Mouse (Mus musculus) left cerebral cortex, postnatal 14 days (tissue): ENCODE results near the gene Tomm5. TPM values are rescaled to one million over a fixed set of nuclear protein-coding genes. Genes with fewer than 3 reads are reported as not detected.
"Not testable (repeated sequence)": the region's sequence is repeated elsewhere in the genome, so short reads cannot be mapped to it uniquely, and the experiment has no call there.

ENCODE experiments used
- DNase-seq, 2 experiments: peaks; one replicate each; pipeline ENCODE4 v3.0.0; 2021 to 2022; ENCODE audit warnings: low spot score in 2 of 2, mixed read lengths in 1 of 2
- intact Hi-C: fragments of 180-260 bp; cut with DNase I; formaldehyde crosslinking; loops from one replicate; pipeline ENCODE4 v1.15.1; 2025
- long read RNA-seq, 2 experiments: library from polyadenylated mRNA; stranded (forward); transcript quantifications; one replicate each; pipeline ENCODE4 v2.0.0; 2021
- total RNA-seq, 2 experiments: library from RNA; stranded (reverse); gene quantifications; 2 replicates each; pipeline ENCODE4 v1.2.3; 2021

Gene Tomm5
- 10 to 100 TPM; 68.3 to 76.1 TPM for total RNA-seq
- long read RNA-seq, experiment 1, transcript Tomm5-204 (2 exons, 639 nt): major isoform, 37 of 38 reads
- long read RNA-seq, experiment 1, partial matches to known transcripts: 0 of 38 reads
- long read RNA-seq, experiment 1, other reads (novel, unspliced or antisense): 0 of 38 reads
- long read RNA-seq, experiment 2, transcript Tomm5-204 (2 exons, 639 nt): major isoform, 28 of 28 reads
- long read RNA-seq, experiment 2, partial matches to known transcripts: 0 of 28 reads
- long read RNA-seq, experiment 2, other reads (novel, unspliced or antisense): 0 of 28 reads

- intact Hi-C loops: loop anchor here (1.0 to 5.0 kb wide), 2 partner anchors 90 to 173 kb away; partner anchors contain the start of gene Polr1e
Observed at GRCm38 (mm10) chr4:45107601-45108277, at the start of gene Tomm5. Gene Tomm5 (minus strand): TSS chr4:45108114.

GRCm38 (mm10) chr4:45156433-45156832 is 48.5 kb upstream of the Tomm5 start:
- DNase-seq: no peak
- intact Hi-C loops: no loop called here

More at GRCm38 (mm10) chr4:45107601-45108277, at the start of gene Tomm5:
- peak; percentile 93 to 94 for DNase-seq

- DNase-seq: no peak
- intact Hi-C loops: no loop called here
Observed at GRCm38 (mm10) chr4:45143005-45143404, 35.1 kb upstream of the Tomm5 start.

- peak in 1 of 2 experiments; percentile 13 for DNase-seq
Observed at GRCm38 (mm10) chr4:45142411-45142810, 34.5 kb upstream of the Tomm5 start.

GRCm38 (mm10) chr4:45141835-45142234 is 33.9 kb upstream of the Tomm5 start:
- intact Hi-C loops: no loop called here
- peak in 1 of 2 experiments; percentile 5 for DNase-seq

More at GRCm38 (mm10) chr4:45142411-45142810, 34.5 kb upstream of the Tomm5 start:
- intact Hi-C loops: no loop called here

- intact Hi-C loops: no loop called here
- no peak for DNase-seq
Observed at GRCm38 (mm10) chr4:45137636-45138035, 29.7 kb upstream of the Tomm5 start.

- intact Hi-C loops: no loop called here
- no peak for DNase-seq
Observed at GRCm38 (mm10) chr4:45134471-45134870, 26.6 kb upstream of the Tomm5 start.

- intact Hi-C loops: no loop called here
- no peak for DNase-seq
Observed at GRCm38 (mm10) chr4:45131021-45131420, 23.1 kb upstream of the Tomm5 start.

GRCm38 (mm10) chr4:45121311-45121710 is 13.4 kb upstream of the Tomm5 start:
- DNase-seq: no peak
- intact Hi-C loops: no loop called here

GRCm38 (mm10) chr4:45108456-45109110 is 669 bp upstream of the Tomm5 start:
- intact Hi-C loops: loop anchor here (1.0 to 5.0 kb wide), 2 partner anchors 91 to 172 kb away; partner anchors contain the start of gene Polr1e

GRCm38 (mm10) chr4:45107066-45107465 is 848 bp downstream of the Tomm5 start:
- intact Hi-C loops: loop anchor here (5.0 kb wide), 1 partner anchor 90 kb away; the partner anchor contains the start of gene Polr1e
- no peak for DNase-seq

More at GRCm38 (mm10) chr4:45108456-45109110, 669 bp upstream of the Tomm5 start:
- no peak for DNase-seq

GRCm38 (mm10) chr4:45106409-45106808 is 1.5 kb downstream of the Tomm5 start:
- intact Hi-C loops: loop anchor here (5.0 kb wide), 1 partner anchor 89 kb away; the partner anchor contains the start of gene Polr1e
- DNase-seq: no peak

GRCm38 (mm10) chr4:45097198-45097872 is 10.6 kb downstream of the Tomm5 start:
- intact Hi-C loops: no loop called here
- DNase-seq: peak; percentile 58 to 82

GRCm38 (mm10) chr4:45084895-45085290 is 23.0 kb downstream of the Tomm5 start:
- DNase-seq: no peak
- intact Hi-C loops: loop anchor here (5.0 kb wide), 1 partner anchor 38 kb away; no protein-coding TSS in a partner anchor

GRCm38 (mm10) chr4:45084021-45084894 is 23.7 kb downstream of the Tomm5 start, which contains the start of gene Fbxo10:
Gene Fbxo10 (minus strand): TSS chr4:45084604.
- intact Hi-C loops: loop anchor here (5.0 kb wide), 1 partner anchor 37 kb away; no protein-coding TSS in a partner anchor
- peak; percentile 91 to 92 for DNase-seq

GRCm38 (mm10) chr4:45083487-45083886 is 24.4 kb downstream of the Tomm5 start:
- intact Hi-C loops: loop anchor here (5.0 kb wide), 1 partner anchor 36 kb away; no protein-coding TSS in a partner anchor
- DNase-seq: no peak

GRCm38 (mm10) chr4:45082951-45083350 is 25.0 kb downstream of the Tomm5 start:
- intact Hi-C loops: loop anchor here (5.0 kb wide), 1 partner anchor 36 kb away; no protein-coding TSS in a partner anchor
- DNase-seq: peak in 1 of 2 experiments; percentile 45

- intact Hi-C loops: loop anchor here (5.0 kb wide), 1 partner anchor 34 kb away; no protein-coding TSS in a partner anchor
- not testable (repeated sequence) for DNase-seq
Observed at GRCm38 (mm10) chr4:45081041-45081440, 26.9 kb downstream of the Tomm5 start.
